Mouse (Mus musculus) monocyte, adult 2 months (primary cell): ENCODE measurements around the gene Smg6.

Source experiments
- DNase-seq, 2 experiments: peaks; one replicate each; pipeline ENCODE4 v3.0.0; 2022; ENCODE audit warnings: low spot score in 2 of 2, low read depth in 1 of 2

The Smg6 gene

GRCm38 (mm10) chr11:75142749-75143148 lies 217.1 kb downstream of the Smg6 start:
- DNase-seq = no peak

- DNase-seq = no peak
These were observed 220.2 kb downstream of the Smg6 start for GRCm38 (mm10) chr11:75145841-75146240.

- DNase-seq = no peak
These were observed 221.7 kb downstream of the Smg6 start for GRCm38 (mm10) chr11:75147106-75147845.

- DNase-seq = no peak
These were observed 222.2 kb downstream of the Smg6 start for GRCm38 (mm10) chr11:75147846-75148168.

GRCm38 (mm10) chr11:75148332-75149035 lies 222.9 kb downstream of the Smg6 start:
- DNase-seq = no peak

- DNase-seq = no peak
These were observed 224.7 kb downstream of the Smg6 start for GRCm38 (mm10) chr11:75150346-75150745.

- peak in 1 of 2 experiments; percentile 71 for DNase-seq
These were observed 227.3 kb downstream of the Smg6 start for GRCm38 (mm10) chr11:75152603-75153557.

- DNase-seq = peak in 1 of 2 experiments; percentile 70
These were observed 228.5 kb downstream of the Smg6 start for GRCm38 (mm10) chr11:75154053-75154585.

- DNase-seq = no peak
These were observed 230.4 kb downstream of the Smg6 start for GRCm38 (mm10) chr11:75155985-75156384.

GRCm38 (mm10) chr11:75156416-75156815 lies 230.8 kb downstream of the Smg6 start:
- no peak for DNase-seq

- no peak for DNase-seq
These were observed 231.4 kb downstream of the Smg6 start for GRCm38 (mm10) chr11:75157037-75157436.

- no peak for DNase-seq
These were observed 232.3 kb downstream of the Smg6 start for GRCm38 (mm10) chr11:75157901-75158300.

- no peak for DNase-seq
These were observed 232.8 kb downstream of the Smg6 start for GRCm38 (mm10) chr11:75158432-75158831.

GRCm38 (mm10) chr11:75159564-75159963 lies 233.9 kb downstream of the Smg6 start:
- no peak for DNase-seq

- no peak for DNase-seq
These were observed 235.3 kb downstream of the Smg6 start for GRCm38 (mm10) chr11:75160954-75161353.

- DNase-seq = no peak
These were observed 235.9 kb downstream of the Smg6 start for GRCm38 (mm10) chr11:75161417-75162008.

GRCm38 (mm10) chr11:75162591-75163080 lies 237.0 kb downstream of the Smg6 start:
- DNase-seq = no peak

GRCm38 (mm10) chr11:75163379-75163778 lies 237.8 kb downstream of the Smg6 start:
- no peak for DNase-seq

- DNase-seq = no peak
These were observed 238.4 kb downstream of the Smg6 start for GRCm38 (mm10) chr11:75164051-75164450.

GRCm38 (mm10) chr11:75164750-75165149 lies 239.1 kb downstream of the Smg6 start:
- DNase-seq = peak in 1 of 2 experiments; percentile 60
